Mouse (Mus musculus) spleen, postnatal 4 days (tissue): ENCODE measurements around the gene Pxt1.
A peak's percentile ranks its signal among the peaks of the same experiment; 100 is the strongest.
"Not testable (repeated sequence)": the region's sequence is repeated elsewhere in the genome, so short reads cannot be mapped to it uniquely, and the experiment has no call there.

Source experiments
- DNase-seq, 2 experiments: peaks; one replicate each; pipeline ENCODE4 v3.0.0; 2022; ENCODE audit warnings: low spot score in 2 of 2

The Pxt1 gene

DNA sequence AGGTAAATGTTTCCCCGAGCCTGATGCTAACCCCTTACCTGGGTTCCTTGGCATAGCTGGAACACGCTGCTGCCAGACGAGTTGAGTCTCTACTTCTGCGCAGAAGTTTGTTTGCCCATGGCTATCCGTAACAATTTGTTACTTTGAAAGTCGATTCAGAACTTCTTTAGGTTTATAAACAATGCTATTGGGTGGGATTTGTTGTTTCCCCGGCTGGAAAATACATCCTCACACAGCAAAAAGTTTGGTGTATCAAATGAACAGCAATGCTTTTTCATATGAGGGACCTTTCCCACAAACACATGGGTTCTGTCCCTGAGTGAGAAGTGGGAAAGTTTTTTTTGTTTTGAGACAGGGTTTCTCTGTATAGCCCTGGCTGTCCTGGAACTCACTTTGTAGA lies at the start of gene Pxt1:
Gene Pxt1 (minus strand): TSS at position 101 of the 400 bp plus-strand sequence.
- DNase-seq, result no peak

DNA sequence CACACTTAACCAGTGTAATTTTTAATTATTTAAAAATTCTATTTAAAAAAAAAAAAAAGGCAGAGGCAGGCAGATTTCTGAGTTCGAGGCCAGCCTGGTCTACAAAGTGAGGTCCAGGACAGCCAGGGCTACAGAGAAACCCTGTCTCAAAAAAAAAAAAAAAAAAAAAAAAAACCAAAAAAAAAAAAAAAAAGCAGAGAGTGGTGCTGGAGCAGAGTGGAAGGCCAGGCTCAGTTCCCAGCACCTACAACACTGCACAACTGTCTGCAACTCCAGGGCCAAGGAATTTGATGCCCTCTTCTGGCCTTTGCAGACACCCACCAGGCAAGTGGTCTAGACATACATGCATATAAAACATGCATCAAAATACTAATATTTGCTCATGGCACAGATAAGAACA lies 49.4 kb upstream of the Pxt1 start:
- DNase-seq, result not testable (repeated sequence)

DNA sequence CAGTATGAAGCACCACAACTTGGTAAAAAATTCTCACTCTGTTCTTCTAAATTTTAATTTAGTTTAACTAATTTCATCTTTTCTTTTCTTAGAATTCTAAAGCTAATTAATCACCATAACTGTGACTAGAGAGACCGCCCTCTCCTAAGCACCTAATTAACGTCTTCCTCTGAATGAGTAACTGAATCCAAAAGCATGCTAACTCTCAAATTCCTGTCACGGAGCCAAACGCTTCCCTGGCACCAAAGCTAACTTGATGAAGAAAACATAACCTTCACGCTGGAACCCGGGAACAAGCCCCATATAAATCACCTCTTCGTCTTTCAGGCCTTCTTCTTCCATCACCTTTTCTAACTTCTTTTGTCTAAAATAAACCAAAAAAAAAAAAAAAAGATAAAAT lies 48.5 kb upstream of the Pxt1 start:
- DNase-seq, result no peak

DNA sequence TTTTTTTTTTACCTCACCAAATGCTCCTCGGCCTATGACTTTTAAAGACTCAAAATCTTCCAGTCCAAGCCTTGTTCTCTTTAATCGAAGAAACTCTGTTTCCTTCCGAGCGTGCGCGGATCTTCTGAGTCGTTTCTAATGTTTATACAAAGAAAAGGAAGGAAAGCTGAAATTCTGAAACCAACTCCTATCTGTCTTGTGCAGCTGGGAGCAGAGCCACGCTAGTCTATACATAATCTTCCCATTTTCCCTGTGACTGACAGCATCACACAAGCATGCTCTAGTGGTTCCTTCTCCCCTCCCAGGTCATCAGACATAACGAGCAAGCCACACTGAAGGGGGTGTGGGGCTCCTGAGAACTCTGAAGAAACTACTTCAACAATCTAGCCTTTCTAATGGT lies 47.6 kb upstream of the Pxt1 start:
- DNase-seq, result no peak

DNA sequence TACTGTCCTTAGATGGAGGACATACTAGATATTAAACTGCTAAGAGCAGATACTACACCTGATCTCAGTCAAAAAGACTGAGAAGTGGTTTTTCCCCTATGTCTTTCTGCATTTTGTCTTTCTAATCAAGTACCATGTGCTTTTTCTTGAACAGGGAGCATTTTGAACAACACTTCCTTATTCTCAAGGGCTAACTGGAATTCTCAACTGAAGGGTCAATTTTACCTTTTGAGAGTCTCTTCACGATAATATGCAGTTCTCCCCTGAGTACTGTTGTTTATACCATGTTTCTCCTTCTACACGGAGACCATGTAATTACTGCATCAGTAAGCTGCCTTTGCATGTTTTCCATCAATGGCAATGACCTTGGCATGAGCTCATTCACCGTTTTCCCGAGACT lies 46.4 kb upstream of the Pxt1 start:
- no peak for DNase-seq

DNA sequence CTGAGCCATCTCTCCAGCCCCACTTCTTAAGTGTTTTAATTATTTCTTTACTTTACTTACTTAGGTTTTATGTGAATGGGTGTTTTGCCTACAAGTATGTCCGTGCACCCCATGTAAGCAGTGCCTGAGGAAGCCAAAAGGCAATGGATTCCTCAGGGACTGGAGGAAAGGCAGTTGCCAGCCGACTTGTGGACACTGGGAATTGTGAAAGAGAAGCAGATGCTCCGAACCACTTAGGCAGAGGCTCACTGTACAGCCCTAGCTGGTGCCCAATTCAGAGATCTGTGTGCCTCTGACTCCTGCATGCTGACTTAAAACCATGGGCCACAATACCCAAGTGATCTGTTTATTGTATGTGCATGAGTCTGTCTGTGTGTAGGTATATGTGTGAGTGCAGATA lies 45.4 kb upstream of the Pxt1 start:
- no peak for DNase-seq

DNA sequence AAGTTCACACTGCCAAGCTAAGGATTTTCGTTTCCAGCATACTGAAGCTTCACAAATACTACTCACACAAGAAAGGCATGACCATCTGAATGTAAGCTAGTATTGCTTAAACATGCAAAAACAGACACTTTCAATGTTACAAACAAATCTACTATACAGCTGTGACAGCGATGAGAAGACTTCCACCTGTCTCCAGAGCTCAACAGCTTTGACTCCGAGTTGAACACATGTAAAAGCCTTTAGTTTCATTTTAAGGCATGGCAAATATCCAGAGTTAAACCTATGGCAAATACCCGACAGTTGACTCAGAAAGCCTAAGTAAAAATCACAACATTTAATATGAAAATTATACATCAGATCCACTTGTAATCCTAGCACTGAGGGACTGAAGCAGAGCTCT lies 44.7 kb upstream of the Pxt1 start:
- no peak for DNase-seq

DNA sequence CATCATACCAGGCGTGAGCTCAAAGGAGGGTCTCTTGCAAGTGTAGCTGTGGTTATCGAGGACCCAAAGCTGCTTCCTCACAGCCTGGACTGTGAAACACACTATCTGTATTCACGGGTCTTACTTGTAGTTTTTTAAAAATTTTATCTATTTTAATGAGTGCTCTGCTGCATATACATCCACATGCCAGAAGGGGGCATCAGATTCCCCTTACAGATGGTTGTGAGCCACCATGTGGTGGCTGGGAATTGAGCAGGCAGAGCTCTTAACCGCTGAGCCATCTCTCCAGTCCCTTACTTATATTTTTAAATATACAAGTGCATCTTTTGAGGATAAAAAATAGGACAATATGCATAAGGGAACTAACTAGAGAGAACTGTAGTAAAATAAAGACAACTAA lies 44.1 kb upstream of the Pxt1 start:
- DNase-seq, result peak; percentile 55 to 71

DNA sequence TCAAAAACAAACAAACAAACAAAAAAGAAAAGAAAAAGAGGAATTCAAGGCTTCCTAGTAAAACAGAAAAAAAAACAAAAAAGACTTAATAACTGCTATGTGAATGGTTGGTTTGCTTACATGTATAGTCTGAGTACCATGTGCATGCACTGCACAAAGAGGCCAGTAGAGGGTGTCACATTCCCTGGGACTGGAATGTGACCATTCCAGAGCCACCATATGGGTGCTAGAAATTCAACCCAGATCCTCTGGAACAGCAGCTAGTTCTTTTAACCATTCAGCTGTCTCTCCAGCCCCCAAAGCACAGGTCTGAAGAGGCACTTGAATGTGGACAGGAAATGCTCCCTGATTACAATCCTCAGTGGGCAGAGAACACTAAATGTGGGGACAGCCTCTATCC lies 43.2 kb upstream of the Pxt1 start:
- DNase-seq, result peak in 1 of 2 experiments; percentile 37

DNA sequence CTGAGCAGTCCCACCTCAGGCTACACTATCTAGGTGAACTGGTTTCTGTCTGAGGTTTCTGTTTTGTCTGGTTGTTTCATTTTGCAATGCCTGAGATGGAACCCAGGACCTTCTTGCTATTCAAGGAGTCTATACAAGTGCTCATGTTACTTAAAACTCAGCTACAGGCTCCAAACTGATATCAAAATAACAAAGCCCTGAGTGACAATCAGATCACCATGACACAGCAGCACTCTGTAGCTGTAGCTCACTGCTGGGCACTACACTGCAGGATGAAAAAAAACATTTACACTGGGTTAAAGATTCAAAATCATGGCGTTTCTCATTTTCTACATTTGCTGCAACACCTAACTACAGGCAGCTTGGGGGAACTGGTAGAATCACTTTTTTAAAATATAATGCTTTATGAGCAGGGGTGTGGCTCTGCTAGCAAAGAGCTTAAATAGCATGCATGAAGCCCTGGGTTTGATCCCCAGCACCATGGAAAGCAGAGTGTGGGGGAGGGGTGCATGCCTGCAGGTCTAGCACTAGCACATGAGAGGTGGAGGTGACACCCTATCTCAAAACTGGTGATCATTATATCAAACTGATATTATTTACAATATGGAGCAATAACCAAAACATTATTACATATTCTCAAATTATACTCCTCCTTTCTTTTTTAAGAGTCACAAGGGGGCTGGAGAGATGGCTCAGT lies 41.2 kb upstream of the Pxt1 start:
- no peak for DNase-seq

DNA sequence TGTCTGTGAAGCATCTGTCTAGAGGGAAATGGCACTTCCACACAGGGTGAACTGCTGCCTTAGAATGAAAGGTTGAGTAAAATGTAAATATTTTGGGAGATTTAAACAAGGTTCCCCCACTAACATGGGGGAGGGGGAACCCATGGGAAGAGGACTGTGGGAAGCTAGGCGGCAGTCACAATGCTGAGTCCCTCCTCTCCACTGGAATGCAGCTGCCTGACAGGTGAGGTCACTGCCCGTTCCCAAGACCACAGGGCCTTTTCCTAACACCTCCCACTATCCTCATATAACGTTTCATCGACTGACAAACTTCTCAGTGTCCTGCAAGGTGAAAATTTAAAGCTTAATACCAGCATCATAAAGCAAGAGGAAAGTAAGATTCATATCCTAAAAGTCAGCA lies 39.0 kb upstream of the Pxt1 start:
- no peak for DNase-seq

DNA sequence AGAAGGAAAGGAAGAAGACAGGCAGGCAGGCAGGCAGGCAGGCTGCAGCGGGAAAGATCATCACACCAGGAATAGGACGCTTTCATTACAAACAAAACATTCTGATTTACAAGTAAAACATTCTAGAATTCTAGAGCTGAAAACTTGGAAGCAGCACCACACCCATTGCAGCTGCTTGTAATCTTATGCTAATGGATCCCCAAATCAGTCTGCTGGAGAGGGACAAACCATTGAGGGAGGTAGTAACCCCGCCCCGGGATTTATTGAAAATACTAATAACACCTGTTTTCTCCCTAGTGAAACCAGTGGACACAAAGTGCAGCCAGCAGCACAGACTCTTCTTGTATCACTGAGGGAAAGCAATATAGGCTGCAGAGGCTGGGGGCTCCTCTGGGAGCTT lies 37.4 kb upstream of the Pxt1 start:
- no peak for DNase-seq

DNA sequence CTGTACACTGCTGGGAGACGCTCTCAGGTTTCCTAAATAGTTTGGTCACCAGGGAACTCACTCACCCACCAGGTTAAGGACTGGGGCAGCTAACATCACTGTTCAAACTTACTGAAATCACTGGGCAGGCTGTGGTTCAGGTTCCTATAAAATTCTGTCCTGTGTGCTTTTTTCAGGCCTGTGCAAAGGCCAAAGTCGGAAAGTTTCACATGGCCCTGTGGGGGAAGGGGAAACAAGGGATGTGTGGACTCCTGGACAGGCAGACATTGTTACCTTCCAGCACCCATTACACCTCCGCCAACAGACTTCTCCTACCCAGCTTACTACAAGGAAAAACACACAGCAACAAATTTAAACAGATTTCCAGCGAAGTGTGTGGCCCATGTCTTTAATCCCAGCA lies 35.5 kb upstream of the Pxt1 start:
- no peak for DNase-seq

DNA sequence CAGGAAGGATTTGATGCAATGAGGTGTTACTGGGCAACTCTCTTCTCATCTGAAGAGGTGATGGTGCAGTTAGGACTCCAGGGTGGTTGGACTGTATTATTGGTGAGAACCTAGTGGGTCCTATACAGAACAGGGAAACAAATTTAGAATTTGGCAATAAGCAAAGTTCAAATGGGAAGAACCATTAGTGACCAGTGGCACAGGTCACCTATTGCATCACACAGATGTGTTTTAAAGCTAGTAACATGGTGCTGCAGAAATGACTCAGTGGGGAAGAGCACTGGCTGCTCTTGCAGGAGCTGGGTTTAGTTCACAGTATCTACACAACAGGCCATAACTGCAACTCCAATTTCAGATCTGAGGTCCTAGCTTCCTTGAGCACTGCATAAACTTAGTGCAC lies 26.5 kb upstream of the Pxt1 start:
- no peak for DNase-seq

DNA sequence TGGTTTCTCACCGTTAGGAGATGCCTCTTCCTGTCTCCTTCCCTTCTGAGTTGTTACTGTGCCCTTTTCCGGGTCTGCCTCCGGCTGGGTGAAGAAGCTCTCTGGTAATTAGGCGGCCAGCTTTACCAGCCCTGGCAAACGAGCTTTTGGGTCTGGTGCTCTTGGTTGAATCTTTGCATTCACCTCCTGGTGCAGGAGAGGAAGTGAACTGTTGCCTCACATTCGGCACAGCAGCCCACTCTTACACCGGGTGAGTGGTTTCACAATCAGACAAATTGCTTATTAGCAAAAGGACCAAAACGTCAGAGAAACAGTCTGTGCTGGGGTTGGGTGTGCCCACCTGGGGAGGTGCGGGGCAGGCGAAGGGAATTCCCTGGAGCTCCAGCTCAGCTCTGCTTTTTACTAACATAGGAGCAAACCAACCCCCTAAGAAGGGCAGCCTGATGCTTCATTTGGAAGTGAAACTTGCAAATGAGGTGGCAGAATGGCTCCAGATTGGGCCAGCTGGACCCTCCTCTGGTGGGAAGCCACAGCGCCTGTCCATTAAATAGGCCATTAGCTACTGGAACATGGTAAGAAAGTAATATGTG lies 23.5 kb upstream of the Pxt1 start:
- DNase-seq, result peak in 1 of 2 experiments; percentile 25

DNA sequence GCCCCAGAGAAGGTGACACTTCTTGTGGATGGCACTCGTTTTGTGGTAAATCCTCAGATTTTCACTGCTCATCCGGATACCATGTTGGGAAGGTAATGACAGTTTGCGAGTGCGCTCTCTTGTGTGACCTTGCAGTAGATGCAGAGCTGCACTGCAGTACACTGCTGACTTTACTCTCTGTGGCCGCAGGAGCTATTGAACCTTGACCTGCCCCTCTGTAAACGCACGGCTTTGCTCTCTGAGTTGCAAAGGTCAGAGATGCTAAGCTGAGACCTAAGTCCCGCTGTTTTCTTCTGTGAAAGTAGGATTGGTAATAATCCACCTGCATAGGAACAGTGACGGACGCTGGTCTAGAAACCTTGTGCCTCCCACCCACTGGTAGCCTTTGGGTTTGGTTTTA lies 18.0 kb upstream of the Pxt1 start:
- DNase-seq, result no peak

DNA sequence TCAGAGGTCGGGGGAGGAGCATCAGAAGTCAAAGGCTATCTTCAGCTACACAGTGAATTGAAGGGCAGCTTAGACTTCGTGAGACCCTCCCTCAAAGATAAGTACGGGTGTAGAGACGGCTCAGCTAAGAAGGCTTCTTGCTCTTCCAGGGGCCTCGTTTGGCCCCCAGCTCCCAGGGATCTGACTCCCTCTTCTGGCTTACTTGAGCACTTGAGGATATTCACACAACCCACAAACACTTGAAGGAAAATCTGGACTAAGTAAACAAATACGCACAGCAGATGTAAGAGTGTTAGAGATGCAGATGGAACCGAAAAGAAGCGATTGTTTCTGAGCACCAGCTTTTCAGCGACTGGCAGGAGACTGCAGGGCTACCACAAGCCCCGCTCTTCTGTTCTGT lies 17.0 kb upstream of the Pxt1 start:
- no peak for DNase-seq

DNA sequence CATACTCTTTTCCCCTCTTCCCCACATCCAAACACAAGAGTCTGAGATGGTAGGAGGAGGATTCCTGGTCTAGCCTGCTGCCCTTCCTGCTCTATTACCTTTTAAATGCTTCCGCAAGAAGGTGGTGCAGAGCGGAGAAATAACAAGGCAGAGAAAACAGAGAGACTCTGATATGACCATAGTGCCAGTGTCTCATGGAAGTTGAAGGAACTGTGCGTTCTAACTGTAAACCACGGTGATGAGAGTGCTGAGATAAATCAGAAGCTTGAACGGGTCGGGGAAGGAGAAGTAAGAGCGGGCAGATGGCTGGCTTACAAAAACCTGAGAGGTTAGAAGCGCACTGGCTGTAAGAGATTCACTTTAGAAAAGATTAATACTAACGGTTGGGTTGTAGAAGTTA lies 10.8 kb upstream of the Pxt1 start:
- no peak for DNase-seq

DNA sequence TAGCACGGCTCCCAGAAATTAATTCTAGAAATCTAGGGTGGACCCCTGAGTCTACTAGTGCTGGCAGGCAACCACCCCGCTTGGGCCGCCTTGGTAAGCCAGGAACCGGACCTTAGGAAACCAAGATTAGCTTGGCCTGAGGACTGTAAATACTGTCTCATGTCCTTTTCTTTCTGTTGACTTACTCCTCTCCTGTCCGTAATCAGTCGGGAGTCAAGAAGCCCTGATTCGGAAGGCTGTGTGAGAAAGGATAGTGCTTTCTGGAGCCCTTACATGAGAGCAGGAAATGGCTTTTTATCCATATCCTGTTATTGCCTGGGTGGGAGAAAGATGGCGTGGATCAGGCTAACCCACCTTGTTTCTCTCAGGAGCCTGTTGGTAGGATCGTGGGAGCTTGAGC lies 9.6 kb upstream of the Pxt1 start:
- no peak for DNase-seq

DNA sequence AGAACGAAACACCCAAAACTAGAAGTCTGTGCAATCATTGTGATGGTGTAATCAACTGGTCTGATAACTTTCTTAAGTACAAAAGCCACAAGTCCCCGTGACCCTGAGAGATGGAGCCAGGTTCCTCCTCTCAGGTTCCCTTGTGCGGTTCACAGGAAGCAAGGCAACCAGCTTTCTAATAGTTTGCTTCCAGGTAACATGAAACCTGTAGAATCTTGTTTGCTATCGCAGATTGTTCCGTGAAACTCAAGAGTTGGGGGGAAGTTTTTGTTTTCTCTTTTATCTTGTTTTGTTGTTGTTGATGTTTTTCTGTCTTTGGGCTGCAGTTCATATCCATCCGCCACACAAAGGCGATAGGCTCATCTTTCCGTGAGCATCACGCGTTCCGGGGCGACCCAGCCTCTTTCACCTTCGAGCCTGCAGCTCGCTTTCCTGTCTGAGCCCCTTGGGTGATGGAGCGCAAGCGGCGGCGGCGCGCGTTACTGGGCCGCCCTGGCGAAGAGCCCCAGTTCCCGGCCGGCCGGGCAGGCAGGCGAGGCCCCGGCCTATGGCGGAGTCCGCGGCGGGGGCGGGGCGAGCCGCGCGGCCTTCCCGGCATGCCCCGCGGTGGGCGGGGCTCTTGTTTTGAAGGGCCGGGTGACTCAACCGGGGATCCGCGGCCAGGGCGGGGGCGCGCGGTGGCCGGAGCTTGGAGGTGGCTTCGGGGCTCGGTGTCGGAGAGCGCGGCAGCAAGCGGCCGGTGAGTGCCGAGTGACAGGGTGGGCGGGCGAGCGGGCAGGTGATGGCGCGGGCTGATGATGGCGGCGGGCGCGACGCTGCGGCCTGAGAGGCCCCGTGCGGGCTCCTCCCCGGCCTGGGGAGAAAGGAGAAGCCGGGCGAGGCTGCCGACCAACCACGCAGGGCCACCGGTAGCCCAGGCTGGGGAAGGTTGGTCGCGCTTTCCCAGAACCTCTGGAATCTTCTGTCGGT lies 8.5 kb upstream of the Pxt1 start, which contains the start of gene Kctd20:
Gene Kctd20 (plus strand): TSS at position 120 of the 969 bp plus-strand sequence.
- peak; percentile 97 to 99 for DNase-seq

DNA sequence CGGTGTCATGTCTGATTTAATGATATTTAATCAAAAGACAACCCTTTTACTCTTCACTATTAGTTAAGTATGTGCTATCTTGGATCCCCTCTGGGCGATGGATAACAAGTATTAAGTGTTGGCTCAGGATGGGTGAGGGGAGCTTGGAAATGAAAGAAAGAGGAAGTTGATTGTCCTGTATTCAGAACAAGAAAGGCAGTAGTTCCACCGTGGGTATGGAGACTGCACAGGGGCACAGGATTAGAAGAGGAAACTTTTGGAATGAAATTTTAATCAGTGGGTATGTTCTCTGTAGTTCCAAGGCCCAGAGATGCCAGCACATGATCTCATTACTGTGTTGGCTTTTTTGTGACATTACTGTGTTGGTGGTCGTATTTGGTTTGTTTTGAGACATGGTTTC lies 7.1 kb upstream of the Pxt1 start:
- DNase-seq, result no peak

DNA sequence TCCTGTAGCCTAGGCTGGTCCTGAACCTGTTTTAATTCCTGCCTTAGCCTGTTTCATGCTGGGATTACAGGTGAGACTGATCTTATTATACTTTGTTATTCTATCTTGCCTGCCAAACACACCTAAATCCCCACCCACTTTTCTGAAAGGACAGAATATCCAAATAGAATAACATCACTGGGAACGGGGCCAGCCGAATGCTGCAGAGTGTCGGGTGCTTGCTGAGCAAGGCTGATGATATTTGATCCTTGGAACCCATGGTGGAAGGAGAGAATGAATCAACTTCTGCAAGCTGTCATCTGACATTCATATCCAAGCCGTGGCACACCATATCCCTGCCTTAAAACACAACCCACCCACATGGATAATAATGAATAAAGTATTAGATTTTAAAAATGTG lies 5.0 kb upstream of the Pxt1 start:
- DNase-seq, result no peak
